Mouse (Mus musculus) liver, postnatal 0 days (tissue): ENCODE measurements around the gene 1700067K01Rik. TPM values are rescaled to one million over a fixed set of nuclear protein-coding genes. Genes with fewer than 3 reads are reported as not detected.

Source experiments
- ATAC-seq: fragments of 200-750 bp; cut with Nextera tagmentation; 2 replicates; pipeline ENCODE4 v1.8.0; 2017; ENCODE audit warnings: mild to moderate bottlenecking, moderate library complexity
- DNase-seq: peaks from one replicate; pipeline ENCODE4 v3.0.0-alpha.2; 2016
- H3K27ac ChIP-seq: fragments of 300-500 bp; sonication (generic); 2 replicates; pipeline ENCODE4 v1.5.1; 2014; ENCODE audit warnings: antibody characterized with exemption, moderate library complexity, mild to moderate bottlenecking, low read depth
- H3K27me3 ChIP-seq: fragments of 300-500 bp; sonication (generic); 2 replicates; pipeline ENCODE4 v1.6.1; 2014; ENCODE audit warnings: low read length, control low read depth, mixed read lengths; ENCODE audit not compliant: insufficient read depth
- H3K36me3 ChIP-seq: fragments of 300-500 bp; sonication (generic); replicated peaks from 2 replicates; pipeline ENCODE4 v1.6.1; 2014; ENCODE audit warnings: mild to moderate bottlenecking, control low read depth, low read length, moderate library complexity, mixed read lengths; ENCODE audit not compliant: insufficient read depth
- H3K4me1 ChIP-seq: fragments of 300-500 bp; sonication (generic); 2 replicates; pipeline ENCODE4 v1.6.1; 2014; ENCODE audit warnings: antibody characterized with exemption, mild to moderate bottlenecking, control low read depth; ENCODE audit not compliant: insufficient read depth
- H3K4me2 ChIP-seq: fragments of 300-500 bp; sonication (generic); 2 replicates; pipeline ENCODE4 v1.6.1; 2014; ENCODE audit warnings: low read depth, mild to moderate bottlenecking, low read length, moderate library complexity, mixed read lengths
- H3K4me3 ChIP-seq: fragments of 300-500 bp; sonication (generic); 2 replicates; pipeline ENCODE4 v1.5.1; 2014; ENCODE audit warnings: low read depth, low read length
- H3K9ac ChIP-seq: fragments of 300-500 bp; sonication (generic); replicated peaks from 2 replicates; pipeline ENCODE4 v1.6.1; 2014; ENCODE audit warnings: mild to moderate bottlenecking, moderate library complexity
- H3K9me3 ChIP-seq: fragments of 300-500 bp; sonication (generic); 2 replicates; pipeline ENCODE4 v1.6.1; 2016; ENCODE audit warnings: mild to moderate bottlenecking, control low read depth, low read length, mixed read lengths
- CTCF ChIP-seq: sonication (generic); IDR thresholded peaks from 2 replicates; pipeline ENCODE4 v1.5.1; 2016; ENCODE audit warnings: antibody characterized with exemption, low read depth
- EP300 ChIP-seq: IDR thresholded peaks from 2 replicates; pipeline ENCODE4 v1.6.1; 2016; ENCODE audit warnings: antibody characterized with exemption, low read depth, mild to moderate bottlenecking
- whole genome bisulfite sequencing: fragments of 180-500 bp; shearing (Covaris S2); extraction: QIAGEN DNeasy Blood & Tissue Kit; methylation state at CpG from one replicate; pipeline ENCODE4 v1.1.7; 2014; ENCODE audit not compliant: insufficient replicate concordance; 5-methylcytosine and 5-hydroxymethylcytosine counted together
- microRNA counts: library from miRNA; unstranded; fragments of <30 nt; microRNA quantifications from one replicate; lab custom pipeline; 2015
- microRNA-seq: library from miRNA; unstranded; fragments of <30 nt; microRNA quantifications from one replicate; pipeline ENCODE4, GENCODE M21; 2016
- polyA plus RNA-seq: library from polyadenylated mRNA; unstranded; fragments of >200 nt; fragmentation: Nextera tagmentation; extraction: Ambion mirVana; gene quantifications from 2 replicates; pipeline ENCODE4 v1.2.1, GENCODE M21; 2015

Gene 1700067K01Rik
- polyA plus RNA-seq, 1 experiment from 2014 or later = 0.87 TPM

- TF ChIP-seq EP300 = no peak
- TF ChIP-seq CTCF = no peak
- Histone ChIP-seq H3K36me3 (no peaks in the 10 kb centered on the region), H3K4me3 (no peak overlapping the region), H3K27me3 (peaks cover 37% of the 10 kb centered on the region), H3K4me2 (no peak overlapping the region), H3K27ac (no peak overlapping the region), H3K9ac (no peak overlapping the region), H3K4me1 (peaks cover 3% of the 10 kb centered on the region; the same call in 1 of the 2 replicates), H3K9me3 (no peaks in the 10 kb centered on the region)
- 70% methylated on average over 3 of the region's 3 CpGs for WGBS
- no peak for DNase-seq
- ATAC-seq = no peak
Observed at GRCm38 (mm10) chr8:84046505-84046904, 45.2 kb downstream of the 1700067K01Rik start.

- H3K4me2 ChIP-seq = no peak overlapping the region
- H3K27ac ChIP-seq = no peak overlapping the region
- DNase-seq (no peak), ATAC-seq (no peak)
- H3K9me3 ChIP-seq = no peaks in the 10 kb centered on the region
- H3K4me1 ChIP-seq = peaks cover 5% of the 10 kb centered on the region
- no peak overlapping the region for H3K4me3 ChIP-seq
- no peaks in the 10 kb centered on the region for H3K36me3 ChIP-seq
- peaks cover 21% of the 10 kb centered on the region for H3K27me3 ChIP-seq
- no peak for TF ChIP-seq CTCF
- no peak for TF ChIP-seq EP300
- WGBS = 76% methylated on average over 5 of the region's 5 CpGs
- H3K9ac ChIP-seq = no peak overlapping the region
Observed at GRCm38 (mm10) chr8:84048171-84048570, 46.9 kb downstream of the 1700067K01Rik start.

GRCm38 (mm10) chr8:84052746-84053145, 51.4 kb downstream of the 1700067K01Rik start:
- peak; percentile 46 for DNase-seq
- Histone ChIP-seq H3K4me2 (no peak overlapping the region), H3K36me3 (no peaks in the 10 kb centered on the region), H3K27me3 (no peaks in the 10 kb centered on the region), H3K9ac (no peak overlapping the region), H3K4me3 (no peak overlapping the region), H3K9me3 (no peaks in the 10 kb centered on the region), H3K27ac (no peak overlapping the region), H3K4me1 (peaks cover 5% of the 10 kb centered on the region)
- peak; percentile 67 for ATAC-seq
- peak; percentile 62 for TF ChIP-seq EP300
- peak; percentile 6; the same call in 1 of the 2 replicates for TF ChIP-seq CTCF
- 26% methylated on average over 3 of the region's 3 CpGs for WGBS

DNA sequence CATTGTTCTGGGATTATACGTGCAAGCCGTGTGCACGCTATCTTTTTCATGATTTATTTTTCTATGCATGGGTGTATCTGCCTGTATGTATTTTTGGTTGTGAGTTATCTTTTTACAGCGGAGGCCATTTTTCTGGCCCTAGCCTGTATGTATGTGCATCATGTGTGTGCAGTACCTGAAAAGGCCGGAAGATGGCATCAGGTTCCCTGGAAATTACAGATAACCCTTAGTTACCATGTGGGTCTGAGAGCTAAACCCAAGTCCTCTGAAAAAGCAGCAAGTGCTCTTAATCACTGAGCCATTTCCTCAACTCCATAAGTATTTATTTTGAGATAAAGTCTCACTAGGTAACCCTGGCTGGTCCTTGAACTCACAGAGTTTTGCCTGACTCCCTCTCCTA, 51.9 kb downstream of the 1700067K01Rik start:
- no peak overlapping the region for H3K27ac ChIP-seq
- H3K36me3 ChIP-seq = no peaks in the 10 kb centered on the region
- H3K9ac ChIP-seq = no peak overlapping the region
- no peak for DNase-seq
- no peak overlapping the region for H3K4me3 ChIP-seq
- peaks cover 5% of the 10 kb centered on the region for H3K4me1 ChIP-seq
- ATAC-seq = no peak
- TF ChIP-seq CTCF = no peak
- no peak for TF ChIP-seq EP300
- no peak overlapping the region for H3K4me2 ChIP-seq
- no peaks in the 10 kb centered on the region for H3K27me3 ChIP-seq
- H3K9me3 ChIP-seq = no peaks in the 10 kb centered on the region
- 86% methylated on average over 5 of the region's 5 CpGs for WGBS

MicroRNA genes within 50 kb of the gene (microRNA counts, 519-probe panel; counts per million panel counts)
- not detected for microRNA mmu-miR-1199 (lab: Ali Mortazavi, UCI)

Small RNAs within 50 kb of the gene (microRNA-seq; reads per million reads assigned to microRNA genes)
- not detected for gene Mir1199
- gene Mir8111 = 2.4 reads per million

Other genes starting within 250 kb of the 1700067K01Rik start
- gene Adgrl1, start 101.4 kb upstream of the 1700067K01Rik start, polyA plus RNA-seq = 0.96 and 1.5 TPM in 2 replicates
- gene Gm10644, start 46.3 kb upstream of the 1700067K01Rik start, polyA plus RNA-seq = 0.14 and 0.29 TPM in 2 replicates
- gene Asf1b, start 46.0 kb upstream of the 1700067K01Rik start, polyA plus RNA-seq = 50.6 and 55.4 TPM in 2 replicates
- 28.2 and 33.9 TPM in 2 replicates for gene Prkaca, start 28.5 kb upstream of the 1700067K01Rik start, polyA plus RNA-seq
- 3.5 and 3.8 TPM in 2 replicates for gene Samd1, start 3.8 kb upstream of the 1700067K01Rik start, polyA plus RNA-seq
- 0.40 TPM in 1 of 2 replicates, not detected in the other for gene 2210011C24Rik, start 10.7 kb downstream of the 1700067K01Rik start, polyA plus RNA-seq
- gene Palm3, start 20.0 kb downstream of the 1700067K01Rik start, polyA plus RNA-seq = 0.04 TPM in 1 of 2 replicates, not detected in the other
- gene Il27ra, start 41.1 kb downstream of the 1700067K01Rik start, polyA plus RNA-seq = 0.76 and 0.88 TPM in 2 replicates
- gene Rln3, start 43.5 kb downstream of the 1700067K01Rik start, polyA plus RNA-seq = 0.18 TPM in 1 of 2 replicates, not detected in the other
- 0.36 and 0.41 TPM in 2 replicates for gene Gm10643, start 63.6 kb downstream of the 1700067K01Rik start, polyA plus RNA-seq
- gene Rfx1, start 65.3 kb downstream of the 1700067K01Rik start, polyA plus RNA-seq = 1.3 and 1.5 TPM in 2 replicates
- 2.3 and 2.8 TPM in 2 replicates for gene Dcaf15, start 103.3 kb downstream of the 1700067K01Rik start, polyA plus RNA-seq
- not detected in 2 replicates for gene Podnl1, start 124.5 kb downstream of the 1700067K01Rik start, polyA plus RNA-seq
- 4.4 and 4.5 TPM in 2 replicates for gene Cc2d1a, start 146.4 kb downstream of the 1700067K01Rik start, polyA plus RNA-seq
- gene 4930432K21Rik, start 146.5 kb downstream of the 1700067K01Rik start, polyA plus RNA-seq = 0.24 and 0.29 TPM in 2 replicates
- 0.34 and 0.79 TPM in 2 replicates for gene Nanos3, start 183.7 kb downstream of the 1700067K01Rik start, polyA plus RNA-seq
- 1.4 and 1.6 TPM in 2 replicates for gene Zswim4, start 235.6 kb downstream of the 1700067K01Rik start, polyA plus RNA-seq
- gene D8Ertd738e, start 248.2 kb downstream of the 1700067K01Rik start, polyA plus RNA-seq = 189 and 201 TPM in 2 replicates